Mouse (Mus musculus): ENCODE results near the gene Polr3k. TPM values are rescaled to one million over a fixed set of nuclear protein-coding genes. Genes with fewer than 3 reads are reported as not detected.

Polr3k gene
- polyA plus RNA-seq, 1 experiment: 58.0 TPM

DNA sequence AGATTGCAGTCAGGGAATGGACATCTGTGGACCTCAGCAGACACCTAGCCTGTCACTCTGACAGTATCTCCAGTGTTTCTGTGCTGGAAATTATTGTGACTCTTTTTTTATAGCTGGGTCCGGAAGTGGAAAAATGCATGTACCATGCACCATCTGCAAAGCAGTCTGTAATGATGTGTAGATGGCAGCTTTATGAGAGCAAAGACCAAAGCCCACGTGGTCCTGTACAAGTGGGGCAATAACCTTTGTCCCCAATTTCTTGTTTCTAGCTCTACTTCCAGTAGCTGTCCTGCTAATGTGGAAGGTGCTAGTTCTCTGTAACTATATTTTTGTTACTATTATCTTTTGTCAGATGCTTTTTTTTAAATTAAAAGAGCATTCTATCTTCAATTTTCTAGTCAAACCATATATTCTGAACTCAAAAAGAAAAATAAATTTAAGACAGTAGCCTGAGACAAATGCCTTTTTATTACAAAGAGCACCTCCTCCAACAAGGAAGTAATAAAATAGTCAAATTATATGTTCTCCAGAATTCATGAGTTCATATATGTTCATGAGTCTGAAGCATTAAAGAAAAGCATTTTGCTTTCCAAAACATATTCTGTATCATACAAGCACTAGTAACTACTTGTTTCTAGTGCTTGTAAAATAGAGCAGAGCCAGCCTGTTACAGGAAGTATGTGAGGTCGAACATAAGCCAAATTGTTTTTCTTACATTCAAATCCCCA lies 19.0 kb downstream of the Polr3k start:
- TF ChIP-seq CTCF (IDR thresholded peaks at IDR 0.05; ENCODE audit: borderline replicate concordance, extremely low read depth, insufficient read depth, insufficient read length) (no peak), POLR2A (IDR thresholded peaks at IDR 0.05; ENCODE audit: borderline replicate concordance, extremely low read depth, insufficient read depth, insufficient read length, poor library complexity, severe bottlenecking) (no peak)
- DNase-seq (ENCODE audit: low read depth): no peak

DNA sequence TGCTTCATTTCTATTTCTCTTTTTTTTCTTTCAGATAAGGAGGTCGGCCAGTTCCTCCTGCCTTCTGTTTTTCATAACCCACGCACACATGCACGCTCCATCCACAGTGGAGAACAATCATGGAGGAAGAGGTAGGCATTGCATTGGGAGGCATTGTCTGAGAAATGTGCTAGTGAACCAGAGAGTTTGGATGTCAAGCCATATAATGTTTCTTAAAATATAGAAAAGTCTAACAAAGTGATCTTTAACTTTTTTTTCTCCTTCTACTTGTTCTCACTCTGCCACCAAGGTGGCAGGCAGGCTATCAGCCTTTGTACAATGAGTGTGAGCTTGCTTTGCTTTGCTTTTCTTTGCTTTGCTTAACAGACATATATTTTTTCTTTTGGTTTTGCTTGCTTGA lies 53.7 kb downstream of the Polr3k start:
- TF ChIP-seq POLR2A (IDR thresholded peaks at IDR 0.05; ENCODE audit: borderline replicate concordance, extremely low read depth, insufficient read depth, insufficient read length, poor library complexity, severe bottlenecking) (no peak), CTCF (IDR thresholded peaks at IDR 0.05; ENCODE audit: borderline replicate concordance, extremely low read depth, insufficient read depth, insufficient read length) (no peak)
- peak; percentile 51 for DNase-seq (ENCODE audit: low read depth)

DNA sequence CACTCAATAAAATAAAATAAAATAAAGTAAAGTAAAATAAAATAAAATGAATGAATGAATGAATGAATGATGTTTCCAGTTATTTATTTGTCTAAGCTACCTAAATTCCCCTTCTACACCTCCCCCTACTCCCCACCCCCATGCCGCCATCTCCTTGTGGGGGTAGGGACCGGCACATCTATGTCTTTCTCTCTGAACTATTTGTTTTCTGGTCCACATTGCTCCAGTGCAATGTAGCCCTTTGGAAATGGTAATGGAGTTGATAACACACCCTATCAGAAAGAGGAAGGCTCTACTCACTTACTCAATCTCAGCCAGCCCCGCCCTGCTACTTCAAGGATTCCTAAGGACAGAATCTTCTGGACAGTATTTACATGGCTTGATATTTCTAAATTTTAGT lies 54.4 kb downstream of the Polr3k start:
- TF ChIP-seq CTCF (IDR thresholded peaks at IDR 0.05; ENCODE audit: borderline replicate concordance, extremely low read depth, insufficient read depth, insufficient read length) (no peak), POLR2A (IDR thresholded peaks at IDR 0.05; ENCODE audit: borderline replicate concordance, extremely low read depth, insufficient read depth, insufficient read length, poor library complexity, severe bottlenecking) (no peak)
- DNase-seq (ENCODE audit: low read depth): peak; percentile 45

Other genes with a start within 250 kb of the Polr3k start
- 0.10 and 0.27 TPM in 2 replicates for gene Gm29797, start 207.3 kb upstream of the Polr3k start, polyA plus RNA-seq (2012; rRNA removed)
- gene Sox18, start 192.7 kb upstream of the Polr3k start, polyA plus RNA-seq (2012; rRNA removed): 26.8 and 31.6 TPM in 2 replicates
- gene Tcea2, start 184.0 kb upstream of the Polr3k start, polyA plus RNA-seq (2012; rRNA removed): 55.9 and 82.2 TPM in 2 replicates
- gene Rgs19, start 170.4 kb upstream of the Polr3k start, polyA plus RNA-seq (2012; rRNA removed): 75.9 and 87.7 TPM in 2 replicates
- gene Lkaaear1, start 165.9 kb upstream of the Polr3k start, polyA plus RNA-seq (2012; rRNA removed): not detected in 2 replicates
- 91.7 and 102 TPM in 2 replicates for gene Oprl1, start 149.3 kb upstream of the Polr3k start, polyA plus RNA-seq (2012; rRNA removed)
- 65.4 and 69.4 TPM in 2 replicates for gene Myt1, start 101.0 kb upstream of the Polr3k start, polyA plus RNA-seq (2012; rRNA removed)
- gene Pcmtd2, start 26.5 kb upstream of the Polr3k start, polyA plus RNA-seq (2012; rRNA removed): 47.2 and 50.9 TPM in 2 replicates
- gene Gm14496, start 126.8 kb downstream of the Polr3k start, polyA plus RNA-seq (2012; rRNA removed): not detected in 2 replicates